ENCODE assay signal across 8 mouse cellular contexts in genomic region chr13:109212788-109213473, GRCm38 (mm10).
A peak's percentile ranks its signal among the peaks of the same experiment; 100 is the strongest.
DNase-seq lines count a peak whose midpoint lies in the region; ATAC-seq and TF ChIP-seq lines count a peak whose summit lies in the region.

No protein-coding gene starts in this region.

- TF ChIP-seq CTCF in kidney, postnatal 0 days (IDR thresholded peaks at IDR 0.05; ENCODE audit: low read depth): peak; percentile 76

- no peaks in the 10 kb centered on the region for H3K27me3 ChIP-seq in embryonic facial prominence, embryonic 15.5 days
- no peaks in the 10 kb centered on the region for H3K27me3 ChIP-seq in kidney, postnatal 0 days (ENCODE audit: insufficient read depth, low read length)

- H3K4me3 ChIP-seq in embryonic facial prominence, embryonic 15.5 days (replicated peaks): no peak overlapping the region
- H3K4me3 ChIP-seq in kidney, postnatal 0 days (replicated peaks; ENCODE audit: low read depth, low read length): no peak overlapping the region

- no peak overlapping the region for H3K9ac ChIP-seq in embryonic facial prominence, embryonic 15.5 days
- no peak overlapping the region for H3K9ac ChIP-seq in kidney, postnatal 0 days (ENCODE audit: low read depth, low read length)

- H3K4me2 ChIP-seq in embryonic facial prominence, embryonic 15.5 days (replicated peaks): peak overlapping the region; percentile 38
- peak overlapping the region; percentile 41 for H3K4me2 ChIP-seq in kidney, postnatal 0 days (ENCODE audit: low read length)

- H3K9me3 ChIP-seq in embryonic facial prominence, embryonic 15.5 days (replicated peaks): no peaks in the 10 kb centered on the region
- no peaks in the 10 kb centered on the region for H3K9me3 ChIP-seq in kidney, postnatal 0 days (replicated peaks; ENCODE audit: low read length)

- H3K36me3 ChIP-seq in embryonic facial prominence, embryonic 15.5 days: no peaks in the 10 kb centered on the region
- H3K36me3 ChIP-seq in kidney, postnatal 0 days (ENCODE audit: insufficient read depth, low read length): no peaks in the 10 kb centered on the region

- no peak for ATAC-seq in embryonic facial prominence, embryonic 15.5 days (ENCODE audit: insufficient number of reproducible peaks, low FRiP score, low TSS enrichment, low read depth)
- ATAC-seq in kidney, postnatal 0 days (replicated peaks; ENCODE audit: low FRiP score, low read depth): 0 out of 2 replicates have a peak, but pooled peaks have one; percentile 30

- 25% methylated on average over 13 of the region's 13 CpGs for WGBS in embryonic facial prominence, embryonic 15.5 days
- WGBS in kidney, postnatal 0 days: 31% methylated on average over 13 of the region's 13 CpGs

- DNase-seq in cerebellum, postnatal 10 days: peak; percentile 52 to 77
- no peak for DNase-seq in cerebellum, adult 11-12 months
- DNase-seq in 416B (ENCODE audit: low read depth): peak; percentile 74
- DNase-seq in kidney, postnatal 0 days (ENCODE audit: low spot score): peak; percentile 77
- peak; percentile 18 for DNase-seq in neural tube, embryonic 10.5 days (ENCODE audit: extremely low spot score, low spot score)
- DNase-seq in urinary bladder, postnatal 25 days (ENCODE audit: low spot score): no peak
- DNase-seq in right cerebral cortex, postnatal 36 days (ENCODE audit: low spot score in 2 of 2): no peak

- no peaks in the 10 kb centered on the region for H3K4me1 ChIP-seq in embryonic facial prominence, embryonic 15.5 days
- H3K4me1 ChIP-seq in kidney, postnatal 0 days (replicated peaks; ENCODE audit: insufficient read depth, low read length): no peaks in the 10 kb centered on the region

- H3K27ac ChIP-seq in embryonic facial prominence, embryonic 15.5 days (replicated peaks): no peak overlapping the region
- no peak overlapping the region for H3K27ac ChIP-seq in kidney, postnatal 0 days

Comparison
In these comparisons a context has a peak if more than half of its experiments do, and no peak if none do; other contexts are left out.
1. DNase-seq: peak in cerebellum, postnatal 10 days (2 of 2), 416B (single experiment), kidney, postnatal 0 days (single experiment) and neural tube, embryonic 10.5 days (single experiment); none in cerebellum, adult 11-12 months (single experiment), urinary bladder, postnatal 25 days (single experiment) and right cerebral cortex, postnatal 36 days (0 of 2).